Mouse (Mus musculus) cerebellum, adult 2 months (tissue): Measurements from ENCODE around the gene Col4a4.

Experiments used
- CTCF ChIP-seq: fragments of 200-500 bp; IDR thresholded peaks from 2 replicates; pipeline ENCODE4 v1.5.1; 2011; ENCODE audit warnings: low read depth, mild to moderate bottlenecking, control low read depth, low read length, moderate library complexity, borderline replicate concordance; ENCODE audit not compliant: insufficient read depth
- POLR2A ChIP-seq: fragments of 200-500 bp; IDR thresholded peaks from 2 replicates; pipeline ENCODE4 v1.6.1; 2011; ENCODE audit warnings: low read length, control low read depth, borderline replicate concordance; ENCODE audit not compliant: insufficient read depth

DNA sequence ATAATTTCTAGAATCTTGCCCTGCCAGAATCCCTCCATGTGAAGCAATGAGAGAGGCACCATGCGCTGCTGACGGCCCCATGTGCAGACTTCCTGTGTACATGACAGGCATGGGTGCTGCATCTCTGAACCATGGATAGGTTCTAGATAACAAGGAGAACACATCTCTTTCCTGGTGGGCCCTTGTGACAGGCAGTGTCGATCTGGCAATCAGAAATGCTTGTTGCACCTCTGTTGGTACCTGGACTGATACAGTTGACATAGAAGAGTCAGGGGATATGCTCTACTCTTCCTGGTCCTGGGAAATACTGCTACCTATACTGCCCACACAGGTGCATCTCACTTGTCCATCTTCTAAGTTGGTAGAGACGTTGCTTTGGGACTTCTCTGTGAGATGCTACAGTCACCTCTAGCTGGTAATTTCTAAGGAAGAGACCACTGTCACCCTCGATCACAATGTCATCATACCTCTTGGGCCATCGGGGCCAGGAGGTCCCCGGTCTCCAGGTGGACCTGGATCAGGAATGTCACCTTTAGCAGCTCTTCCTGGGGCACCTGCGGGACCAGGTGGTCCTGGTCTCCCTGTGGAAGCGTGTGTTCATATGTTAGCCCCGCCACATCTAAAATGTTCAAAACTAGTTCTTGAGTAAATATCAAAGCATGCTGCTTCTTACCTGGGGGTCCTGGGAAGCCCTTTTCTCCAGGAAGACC is 116.0 kb downstream of the Col4a4 start:
- TF ChIP-seq CTCF (no peak), POLR2A (no peak)
